Mouse (Mus musculus) hindbrain, postnatal 0 days (tissue): ENCODE measurements at regions not wholly inside any gene's neighbourhood (a gene's known extent, or its start where the extent isn't known, plus 50 kb on each side); places are given as distances from the start of the nearest gene placed in this dataset.

Source experiments
- ATAC-seq: fragments of 200-750 bp; cut with Nextera tagmentation; 2 replicates; pipeline ENCODE4 v1.8.0; 2017; ENCODE audit warnings: mild to moderate bottlenecking, moderate TSS enrichment, moderate library complexity
- DNase-seq: peaks from one replicate; pipeline ENCODE4 v3.0.0-alpha.2; 2015; ENCODE audit warnings: low spot score
- H3K27ac ChIP-seq: fragments of 300-500 bp; sonication (generic); 2 replicates; pipeline ENCODE4 v1.5.1; 2014; ENCODE audit warnings: mild to moderate bottlenecking
- H3K27me3 ChIP-seq: fragments of 300-500 bp; sonication (generic); 2 replicates; pipeline ENCODE4 v1.6.1; 2014; ENCODE audit warnings: low read length, mixed read lengths; ENCODE audit not compliant: insufficient read depth
- H3K36me3 ChIP-seq: fragments of 300-500 bp; sonication (generic); 2 replicates; pipeline ENCODE4 v1.6.1; 2014; ENCODE audit warnings: low read length, mixed read lengths; ENCODE audit not compliant: insufficient read depth
- H3K4me1 ChIP-seq: fragments of 300-500 bp; sonication (generic); 2 replicates; pipeline ENCODE4 v1.6.1; 2014; ENCODE audit warnings: antibody characterized with exemption, low read length, mixed read lengths; ENCODE audit not compliant: insufficient read depth
- H3K4me2 ChIP-seq: fragments of 300-500 bp; sonication (generic); 2 replicates; pipeline ENCODE4 v1.6.1; 2014; ENCODE audit warnings: low read depth, mild to moderate bottlenecking, low read length, moderate library complexity, mixed read lengths
- H3K4me3 ChIP-seq: fragments of 300-500 bp; sonication (generic); 2 replicates; pipeline ENCODE4 v1.5.1; 2014; ENCODE audit warnings: low read length
- H3K9ac ChIP-seq: fragments of 300-500 bp; sonication (generic); replicated peaks from 2 replicates; pipeline ENCODE4 v1.6.1; 2014; ENCODE audit warnings: mild to moderate bottlenecking, low read length, moderate library complexity, mixed read lengths
- H3K9me3 ChIP-seq: fragments of 300-500 bp; sonication (generic); 2 replicates; pipeline ENCODE4 v1.6.1; 2016; ENCODE audit warnings: low read length, mixed read lengths
- CTCF ChIP-seq: IDR thresholded peaks from 2 replicates; pipeline ENCODE4 v1.5.1; 2016; ENCODE audit warnings: antibody characterized with exemption, control low read depth, low read depth
- WGBS: fragments of 180-500 bp; shearing (Covaris S2); extraction: QIAGEN DNeasy Blood & Tissue Kit; methylation state at CpG from one replicate; pipeline ENCODE4 v1.1.7; 2014; 5-methylcytosine and 5-hydroxymethylcytosine counted together

GRCm38 (mm10) chr19:15692379-15693023, 254.6 kb downstream of the Psat1 start:
- ATAC-seq (peak; percentile 43; the same call in 1 of the 2 replicates), DNase-seq (peak; percentile 48)
- Histone ChIP-seq H3K4me2 (no peak overlapping the region), H3K4me3 (no peak overlapping the region), H3K4me1 (no peaks in the 10 kb centered on the region), H3K9me3 (no peaks in the 10 kb centered on the region), H3K27me3 (no peaks in the 10 kb centered on the region; the same call in 1 of the 2 replicates), H3K27ac (no peak overlapping the region), H3K36me3 (no peaks in the 10 kb centered on the region), H3K9ac (no peak overlapping the region)
- TF ChIP-seq CTCF: no peak
- 46% methylated on average over 3 of the region's 3 CpGs for WGBS

- no peaks in the 10 kb centered on the region for H3K36me3 ChIP-seq
- H3K4me1 ChIP-seq: peaks cover 14% of the 10 kb centered on the region
- 47% methylated on average over 6 of the region's 6 CpGs for WGBS
- no peak overlapping the region for H3K4me2 ChIP-seq
- ATAC-seq (no peak), DNase-seq (peak; percentile 63)
- no peak for TF ChIP-seq CTCF
- no peak overlapping the region for H3K4me3 ChIP-seq
- H3K27ac ChIP-seq: peak overlapping the region; percentile 20; the same call in 1 of the 2 replicates
- no peaks in the 10 kb centered on the region for H3K27me3 ChIP-seq
- H3K9ac ChIP-seq: no peak overlapping the region
- no peaks in the 10 kb centered on the region for H3K9me3 ChIP-seq
Measured at GRCm38 (mm10) chr19:15669996-15670395, 277.1 kb downstream of the Psat1 start.

GRCm38 (mm10) chr19:15669541-15669940, 277.6 kb downstream of the Psat1 start:
- no peak for ATAC-seq
- no peaks in the 10 kb centered on the region for H3K27me3 ChIP-seq
- H3K9me3 ChIP-seq: no peaks in the 10 kb centered on the region
- WGBS: 34% methylated on average over 7 of the region's 7 CpGs
- no peak overlapping the region for H3K4me2 ChIP-seq
- H3K27ac ChIP-seq: peak overlapping the region; percentile 20; the same call in 1 of the 2 replicates
- H3K9ac ChIP-seq: no peak overlapping the region
- no peak for TF ChIP-seq CTCF
- H3K4me1 ChIP-seq: peaks cover 14% of the 10 kb centered on the region
- no peak overlapping the region for H3K4me3 ChIP-seq
- peak; percentile 55 for DNase-seq
- no peaks in the 10 kb centered on the region for H3K36me3 ChIP-seq

GRCm38 (mm10) chr19:15668624-15669016, 278.5 kb downstream of the Psat1 start:
- Histone ChIP-seq H3K4me2 (no peak overlapping the region), H3K27ac (peak overlapping the region; percentile 70; the same call in 1 of the 2 replicates), H3K36me3 (no peaks in the 10 kb centered on the region), H3K4me1 (peaks cover 14% of the 10 kb centered on the region), H3K9me3 (no peaks in the 10 kb centered on the region), H3K9ac (no peak overlapping the region), H3K4me3 (no peak overlapping the region), H3K27me3 (no peaks in the 10 kb centered on the region)
- no peak for ATAC-seq
- no peak for TF ChIP-seq CTCF
- no peak for DNase-seq

GRCm38 (mm10) chr19:15667889-15668623, 279.1 kb downstream of the Psat1 start:
- no peaks in the 10 kb centered on the region for H3K9me3 ChIP-seq
- peak overlapping the region; percentile 70 for H3K27ac ChIP-seq
- no peak overlapping the region for H3K4me3 ChIP-seq
- no peak overlapping the region for H3K4me2 ChIP-seq
- no peak for TF ChIP-seq CTCF
- H3K27me3 ChIP-seq: no peaks in the 10 kb centered on the region
- WGBS: 23% methylated on average over 13 of the region's 13 CpGs
- ATAC-seq (peak; percentile 68), DNase-seq (peak; percentile 61)
- H3K36me3 ChIP-seq: no peaks in the 10 kb centered on the region
- H3K4me1 ChIP-seq: peaks cover 14% of the 10 kb centered on the region
- H3K9ac ChIP-seq: no peak overlapping the region

- 0 out of 2 replicates have a peak, but pooled peaks cover 3% of the 10 kb centered on the region for H3K27me3 ChIP-seq
- H3K9ac ChIP-seq: no peak overlapping the region
- DNase-seq: no peak
- no peak for TF ChIP-seq CTCF
- WGBS: 30% methylated on average over 3 of the region's 3 CpGs
- no peak for ATAC-seq
- H3K27ac ChIP-seq: no peak overlapping the region
- 0 out of 2 replicates have a peak, but pooled peaks cover 7% of the 10 kb centered on the region for H3K4me1 ChIP-seq
- H3K36me3 ChIP-seq: no peaks in the 10 kb centered on the region
- H3K9me3 ChIP-seq: no peaks in the 10 kb centered on the region
- H3K4me3 ChIP-seq: no peak overlapping the region
- no peak overlapping the region for H3K4me2 ChIP-seq
Measured at GRCm38 (mm10) chr19:15663659-15664255, 283.4 kb downstream of the Psat1 start.
